Mouse (Mus musculus): ENCODE data around the gene Ilk. TPM values are rescaled to one million over a fixed set of nuclear protein-coding genes. Genes with fewer than 3 reads are reported as not detected.

The Ilk gene
- polyA plus RNA-seq, 1 experiment from 2014 or later = 173 TPM

DNA sequence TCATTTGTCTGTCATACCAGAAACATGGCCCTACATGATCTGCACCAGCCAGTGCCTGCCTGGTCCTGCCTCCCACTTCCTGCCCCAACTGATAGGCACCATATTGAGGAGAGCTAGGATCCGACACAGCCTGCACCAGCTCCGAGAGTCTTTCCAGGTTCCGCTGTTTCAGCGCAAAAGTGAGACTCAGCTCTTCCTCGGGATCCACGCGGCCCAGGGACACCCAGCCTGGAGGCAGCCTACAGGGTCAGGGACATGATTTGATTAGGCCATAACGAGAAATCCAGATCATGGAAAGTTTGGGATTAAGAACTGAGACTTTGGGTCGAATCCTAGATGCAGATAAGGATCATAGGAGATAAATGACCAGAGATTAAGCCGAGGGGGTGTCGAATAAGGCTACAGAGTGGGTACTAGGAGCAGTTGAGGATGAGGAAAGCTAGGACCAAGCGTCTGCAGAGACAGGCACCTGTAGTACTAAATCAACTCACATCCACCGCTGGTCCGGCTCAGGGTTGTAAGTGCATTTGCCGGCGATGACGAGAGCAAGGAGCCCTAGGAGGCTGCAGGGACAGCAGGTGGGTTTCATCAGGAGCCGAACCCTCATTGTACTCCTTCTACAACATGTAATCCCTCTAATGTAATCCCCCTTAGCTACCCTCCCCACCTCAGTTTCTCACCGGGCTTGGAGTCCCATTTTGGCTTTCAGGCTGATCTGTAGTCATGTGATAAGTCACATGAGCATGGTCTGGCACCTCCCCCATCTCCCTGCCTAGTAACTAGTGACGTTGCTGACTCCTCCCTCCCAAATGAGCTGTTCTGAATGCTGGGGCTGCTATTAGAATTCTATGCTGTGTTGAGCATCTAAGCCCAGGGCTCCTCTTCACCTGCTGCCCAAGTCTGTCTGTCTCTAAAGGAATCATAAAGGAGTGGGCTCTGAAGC lies 15.4 kb downstream of the Ilk start, which contains the start of gene Tpp1:
Gene Tpp1, minus strand, starts transcription at position 745 of the 943 bp plus-strand sequence.
- H3K36me3 ChIP-seq (ENCODE audit: control insufficient read depth, insufficient read depth) = peaks cover 23% of the 10 kb centered on the region
- no peaks in the 10 kb centered on the region for H3K9me3 ChIP-seq (ENCODE audit: control insufficient read depth)
- TF ChIP-seq CTCF (IDR thresholded peaks at IDR 0.05; ENCODE audit: low read depth) = no peak
- ATAC-seq = peak; percentile 86
- H3K27ac ChIP-seq (ENCODE audit: low read depth, low read length) = peak within 1 kb of the TSS; percentile 63
- peak within 1 kb of the TSS; percentile 84 for H3K4me2 ChIP-seq (replicated peaks; ENCODE audit: low read depth)
- peak within 1 kb of the TSS; percentile 79 for H3K4me3 ChIP-seq (ENCODE audit: low read depth, low read length)
- 13% methylated on average over 20 of the region's 20 CpGs for WGBS
- peaks cover 6% of the 10 kb centered on the region; the same call in 1 of the 2 replicates for H3K4me1 ChIP-seq (replicated peaks; ENCODE audit: control insufficient read depth, insufficient read depth, low read length)
- H3K9ac ChIP-seq (ENCODE audit: low read depth, low read length) = peak within 1 kb of the TSS; percentile 80
- no peaks in the 10 kb centered on the region for H3K27me3 ChIP-seq (replicated peaks; ENCODE audit: control insufficient read depth, insufficient read depth, low read length)

DNA sequence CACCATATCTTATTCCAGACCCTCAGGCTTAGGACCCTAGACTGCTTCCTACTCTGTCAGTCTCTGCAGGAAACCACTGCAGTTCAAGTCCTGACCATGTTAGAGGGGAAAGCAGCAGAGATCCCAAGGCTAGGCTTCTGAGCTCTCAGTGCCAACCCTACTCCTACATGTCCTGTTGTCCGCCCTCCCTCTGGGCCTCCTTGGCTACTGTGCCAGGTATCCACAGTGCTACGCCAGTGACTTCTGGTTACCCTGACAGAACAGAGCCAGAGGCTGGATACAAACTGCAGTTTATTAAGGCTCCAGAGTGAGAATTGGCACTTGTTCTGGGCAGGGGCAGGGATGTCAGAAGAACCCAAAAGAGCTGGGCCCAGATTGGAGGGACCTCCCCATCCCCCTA lies 16.3 kb downstream of the Ilk start:
- TF ChIP-seq CTCF (IDR thresholded peaks at IDR 0.05; ENCODE audit: low read depth) = no peak
- H3K27me3 ChIP-seq (replicated peaks; ENCODE audit: control insufficient read depth, insufficient read depth, low read length) = no peaks in the 10 kb centered on the region
- no peak overlapping the region for H3K27ac ChIP-seq (ENCODE audit: low read depth, low read length)
- no peak for ATAC-seq
- 90% methylated on average over 2 of the region's 2 CpGs for WGBS
- H3K36me3 ChIP-seq (ENCODE audit: control insufficient read depth, insufficient read depth) = peaks cover 18% of the 10 kb centered on the region
- no peak overlapping the region for H3K4me3 ChIP-seq (ENCODE audit: low read depth, low read length)
- no peak overlapping the region for H3K9ac ChIP-seq (ENCODE audit: low read depth, low read length)
- H3K4me2 ChIP-seq (replicated peaks; ENCODE audit: low read depth) = no peak overlapping the region
- peaks cover 6% of the 10 kb centered on the region; the same call in 1 of the 2 replicates for H3K4me1 ChIP-seq (replicated peaks; ENCODE audit: control insufficient read depth, insufficient read depth, low read length)
- H3K9me3 ChIP-seq (ENCODE audit: control insufficient read depth) = no peaks in the 10 kb centered on the region

DNA sequence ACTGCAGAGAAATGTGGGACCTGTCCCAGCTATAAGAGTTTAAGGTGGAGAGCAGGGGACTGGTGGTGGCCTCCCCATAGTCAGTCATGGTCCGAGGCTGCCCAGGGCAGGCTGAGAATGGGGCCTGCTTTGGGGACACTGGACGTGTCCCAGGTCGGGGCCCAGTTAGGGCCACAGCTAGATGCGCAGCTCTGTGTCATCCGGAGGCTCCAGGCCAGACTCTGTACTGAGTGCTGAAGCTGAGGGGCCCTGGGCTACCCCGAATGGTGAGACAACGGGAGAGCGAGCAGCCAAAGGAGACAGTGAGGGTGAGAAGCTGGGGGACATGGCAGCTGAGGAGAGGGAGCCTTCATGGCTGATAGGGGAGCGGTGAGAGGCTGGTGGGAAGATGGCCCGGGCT lies 16.9 kb downstream of the Ilk start:
- TF ChIP-seq CTCF (IDR thresholded peaks at IDR 0.05; ENCODE audit: low read depth) = no peak
- 88% methylated on average over 10 of the region's 10 CpGs for WGBS
- no peaks in the 10 kb centered on the region for H3K9me3 ChIP-seq (ENCODE audit: control insufficient read depth)
- no peak overlapping the region for H3K4me2 ChIP-seq (replicated peaks; ENCODE audit: low read depth)
- peaks cover 6% of the 10 kb centered on the region; the same call in 1 of the 2 replicates for H3K4me1 ChIP-seq (replicated peaks; ENCODE audit: control insufficient read depth, insufficient read depth, low read length)
- H3K4me3 ChIP-seq (ENCODE audit: low read depth, low read length) = no peak overlapping the region
- H3K27ac ChIP-seq (ENCODE audit: low read depth, low read length) = no peak overlapping the region
- no peak overlapping the region for H3K9ac ChIP-seq (ENCODE audit: low read depth, low read length)
- H3K36me3 ChIP-seq (ENCODE audit: control insufficient read depth, insufficient read depth) = peaks cover 20% of the 10 kb centered on the region
- ATAC-seq = no peak
- H3K27me3 ChIP-seq (replicated peaks; ENCODE audit: control insufficient read depth, insufficient read depth, low read length) = no peaks in the 10 kb centered on the region

DNA sequence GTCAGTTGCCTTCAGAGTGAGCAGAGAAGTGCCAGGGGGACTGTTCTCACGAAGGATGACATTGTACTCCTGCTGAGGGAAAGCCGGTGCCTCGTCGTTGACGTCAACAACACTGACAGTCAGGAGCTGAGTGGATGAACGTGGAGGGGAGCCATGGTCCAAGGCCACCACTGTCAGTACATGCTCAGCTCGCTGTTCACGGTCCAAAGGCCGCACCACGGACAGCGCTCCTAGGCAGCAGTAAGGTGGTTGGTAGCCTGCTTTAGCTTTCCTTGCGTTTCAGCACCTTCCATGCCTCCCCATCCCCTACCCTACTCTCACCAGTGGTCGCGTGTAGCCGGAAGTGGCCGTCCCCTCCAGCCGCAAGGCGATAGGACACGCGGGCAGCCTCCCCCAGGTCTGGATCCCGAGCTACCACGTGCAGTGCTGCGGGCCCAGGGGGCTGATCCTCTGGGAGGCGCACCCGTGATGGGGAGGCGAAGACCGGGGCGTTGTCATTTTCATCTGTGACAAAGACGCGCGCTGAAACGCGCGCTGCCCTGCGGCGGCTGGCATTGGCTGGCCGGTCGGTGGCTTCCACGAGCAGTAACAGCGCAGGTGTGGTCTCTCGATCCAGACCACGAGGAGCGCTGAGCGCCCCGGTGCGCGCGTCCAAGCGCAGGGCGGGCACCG lies 25.6 kb downstream of the Ilk start:
- H3K4me3 ChIP-seq (ENCODE audit: low read depth, low read length) = peak overlapping the region; percentile 28
- peak overlapping the region; percentile 59 for H3K4me2 ChIP-seq (replicated peaks; ENCODE audit: low read depth)
- no peaks in the 10 kb centered on the region for H3K9me3 ChIP-seq (ENCODE audit: control insufficient read depth)
- ATAC-seq = peak; percentile 55
- H3K27ac ChIP-seq (ENCODE audit: low read depth, low read length) = peak overlapping the region; percentile 7; the same call in 1 of the 2 replicates
- no peaks in the 10 kb centered on the region for H3K4me1 ChIP-seq (replicated peaks; ENCODE audit: control insufficient read depth, insufficient read depth, low read length)
- H3K36me3 ChIP-seq (ENCODE audit: control insufficient read depth, insufficient read depth) = peaks cover 40% of the 10 kb centered on the region; the same call in 1 of the 2 replicates
- peaks cover 10% of the 10 kb centered on the region; the same call in 1 of the 2 replicates for H3K27me3 ChIP-seq (replicated peaks; ENCODE audit: control insufficient read depth, insufficient read depth, low read length)
- H3K9ac ChIP-seq (ENCODE audit: low read depth, low read length) = no peak overlapping the region
- TF ChIP-seq CTCF (IDR thresholded peaks at IDR 0.05; ENCODE audit: low read depth) = no peak
- WGBS = 38% methylated on average over 51 of the region's 51 CpGs

DNA sequence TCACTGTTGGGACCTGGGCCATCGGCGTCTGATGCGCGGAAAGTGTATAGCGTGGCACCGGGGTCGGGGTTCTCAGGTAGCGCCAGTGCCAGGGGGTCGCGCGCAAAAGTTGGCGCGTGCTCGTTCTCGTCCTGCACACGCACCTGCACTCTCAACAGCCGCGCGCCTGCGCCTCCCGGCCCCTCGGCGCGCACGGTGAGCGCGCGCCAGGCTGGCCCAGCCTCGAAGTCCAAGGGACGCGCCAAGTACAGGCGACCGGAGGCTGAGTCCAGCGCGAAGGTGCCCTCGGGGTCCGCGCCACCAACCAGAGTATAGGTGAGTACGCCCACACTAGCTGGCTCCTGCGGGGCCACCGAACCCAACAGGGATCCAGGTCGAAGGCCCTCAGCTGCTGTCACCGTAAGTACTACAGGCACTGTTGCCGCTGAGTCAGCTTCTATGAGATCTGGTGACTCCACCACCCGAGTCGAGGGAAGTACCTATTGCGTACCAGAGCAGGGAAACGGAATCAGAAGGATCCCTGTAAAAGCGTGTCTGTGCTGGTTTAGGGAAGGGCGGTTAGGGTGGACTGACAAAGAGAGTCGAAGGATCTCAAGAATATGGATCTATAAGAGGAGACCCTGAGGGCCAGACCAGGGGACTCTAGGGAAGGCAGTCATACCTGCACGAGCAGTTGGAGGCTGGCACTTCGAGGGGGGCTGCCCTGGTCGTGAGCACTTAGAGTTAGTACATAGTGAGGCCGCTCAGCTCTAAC lies 26.3 kb downstream of the Ilk start:
- H3K4me2 ChIP-seq (replicated peaks; ENCODE audit: low read depth) = peak overlapping the region; percentile 59
- 46% methylated on average over 55 of the region's 55 CpGs for WGBS
- peak overlapping the region; percentile 28 for H3K4me3 ChIP-seq (ENCODE audit: low read depth, low read length)
- H3K27me3 ChIP-seq (replicated peaks; ENCODE audit: control insufficient read depth, insufficient read depth, low read length) = peaks cover 10% of the 10 kb centered on the region; the same call in 1 of the 2 replicates
- no peak for TF ChIP-seq CTCF (IDR thresholded peaks at IDR 0.05; ENCODE audit: low read depth)
- H3K9me3 ChIP-seq (ENCODE audit: control insufficient read depth) = no peaks in the 10 kb centered on the region
- no peaks in the 10 kb centered on the region for H3K4me1 ChIP-seq (replicated peaks; ENCODE audit: control insufficient read depth, insufficient read depth, low read length)
- H3K27ac ChIP-seq (ENCODE audit: low read depth, low read length) = peak overlapping the region; percentile 7; the same call in 1 of the 2 replicates
- ATAC-seq = no peak
- H3K36me3 ChIP-seq (ENCODE audit: control insufficient read depth, insufficient read depth) = peaks cover 35% of the 10 kb centered on the region; the same call in 1 of the 2 replicates
- H3K9ac ChIP-seq (ENCODE audit: low read depth, low read length) = no peak overlapping the region

All from intestine, postnatal 0 days (tissue).